Mouse (Mus musculus): Measurements from ENCODE around the gene Tmem52b. TPM values are rescaled to one million over a fixed set of nuclear protein-coding genes. Genes with fewer than 3 reads are reported as not detected.

Tmem52b gene
- not detected in 2 replicates for polyA plus RNA-seq (2012; ENCODE audit: low replicate concordance)

DNA sequence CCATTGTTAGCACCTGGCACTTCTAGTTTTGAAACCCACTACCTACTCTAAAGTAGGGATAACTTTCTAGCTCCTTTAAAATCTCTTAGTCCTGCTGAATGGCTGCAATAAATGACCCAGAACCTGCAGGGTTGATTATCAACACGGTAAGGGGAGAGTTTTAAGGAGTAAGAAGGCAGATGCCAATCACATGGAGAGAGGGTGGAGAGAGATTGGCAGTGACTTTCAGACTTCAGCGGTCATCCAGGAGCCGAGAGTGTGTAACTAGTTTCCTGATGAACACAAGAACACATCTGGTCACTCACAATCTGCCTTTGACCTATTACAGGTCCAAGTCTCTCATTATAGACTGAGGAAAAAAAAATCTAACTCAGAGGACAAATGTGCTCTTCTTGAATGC, at the start of gene Tmem52b:
TSS of gene Tmem52b (plus strand) at position 189 of the 400 bp plus-strand sequence.

DNA sequence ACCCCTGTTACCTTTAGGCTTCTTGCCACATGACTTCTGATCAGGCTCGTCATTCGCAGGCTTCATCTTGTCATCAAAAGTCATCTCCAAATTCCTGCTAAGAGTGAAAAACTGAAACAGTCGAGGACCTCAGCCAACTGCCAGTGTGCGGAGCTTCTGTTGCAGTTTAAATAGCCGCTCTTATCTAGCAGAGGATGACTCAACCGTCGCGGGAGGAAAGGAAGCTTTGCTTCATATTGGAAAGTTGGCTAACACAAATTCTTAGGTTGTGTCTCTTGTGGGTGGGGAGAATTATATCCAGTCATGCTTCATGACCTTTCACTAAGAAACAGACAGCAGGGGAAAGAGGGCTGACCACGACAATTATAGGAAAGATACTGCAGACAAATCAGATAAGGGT, 5.3 kb upstream of the Tmem52b start, which contains the start of gene Olr1:
TSS of gene Olr1 (minus strand) at position 142 of the 400 bp plus-strand sequence.

DNA sequence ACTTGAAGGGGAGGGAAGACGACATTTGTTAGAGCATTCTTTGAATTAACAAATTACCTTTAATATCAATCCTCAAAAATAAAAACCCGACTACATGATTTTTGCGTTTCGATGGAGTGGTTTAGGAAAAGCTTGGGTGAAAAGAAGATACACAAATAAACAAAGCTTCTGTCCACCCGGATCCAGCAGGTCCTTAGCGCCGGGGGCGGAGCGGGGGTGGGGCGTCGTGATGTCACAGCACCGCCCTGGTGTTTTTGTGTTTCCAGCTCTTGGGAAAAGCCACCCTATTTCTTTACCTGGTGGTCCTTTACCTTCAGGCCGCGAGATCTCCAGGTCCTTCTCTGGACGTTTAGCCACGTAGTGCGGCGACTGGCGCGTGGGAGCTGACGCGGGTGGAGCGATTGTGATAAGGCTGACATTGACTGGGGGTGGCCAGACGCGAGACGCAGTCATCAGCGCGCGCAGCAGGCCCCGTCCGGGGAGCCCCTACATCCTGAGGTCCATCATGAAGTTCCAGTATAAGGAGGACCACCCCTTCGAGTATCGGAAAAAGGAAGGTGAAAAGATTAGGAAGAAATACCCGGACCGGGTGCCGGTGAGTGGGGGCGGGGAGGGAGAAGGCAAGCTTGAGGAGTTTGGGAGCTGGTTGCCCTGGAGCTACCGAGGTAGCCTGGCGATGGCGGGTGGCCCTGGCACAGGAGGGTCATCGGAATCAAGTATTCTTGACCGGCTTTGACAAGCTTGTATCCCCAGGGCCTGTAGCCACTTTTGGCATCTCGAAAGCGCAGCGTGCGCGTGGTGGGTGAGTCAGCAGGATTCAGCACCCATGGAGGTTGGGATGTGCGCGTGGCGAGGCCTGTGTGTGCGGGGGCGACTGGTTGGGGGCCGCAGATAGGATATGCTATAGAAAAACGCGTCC, 20.8 kb downstream of the Tmem52b start, which contains the start of gene Gabarapl1:
TSS of gene Gabarapl1 (plus strand) at position 219 of the 919 bp plus-strand sequence.

Other genes starting within 250 kb of the Tmem52b start
- gene Cd69, start 237.1 kb upstream of the Tmem52b start, polyA plus RNA-seq (2012; ENCODE audit: low replicate concordance), result 0.56 and 2.8 TPM in 2 replicates
- gene 4922502D21Rik, start 180.8 kb upstream of the Tmem52b start, polyA plus RNA-seq (2012; ENCODE audit: low replicate concordance), result not detected in 2 replicates
- 2.9 and 6.0 TPM in 2 replicates for gene Clec12a, start 169.9 kb upstream of the Tmem52b start, polyA plus RNA-seq (2012; ENCODE audit: low replicate concordance)
- not detected in 2 replicates for gene Clec12b, start 126.7 kb upstream of the Tmem52b start, polyA plus RNA-seq (2012; ENCODE audit: low replicate concordance)
- gene Clec1b, start 115.3 kb upstream of the Tmem52b start, polyA plus RNA-seq (2012; ENCODE audit: low replicate concordance), result 0.21 TPM in 1 of 2 replicates, not detected in the other
- 0.98 and 1.6 TPM in 2 replicates for gene Clec9a, start 103.7 kb upstream of the Tmem52b start, polyA plus RNA-seq (2012; ENCODE audit: low replicate concordance)
- gene Clec1a, start 60.6 kb upstream of the Tmem52b start, polyA plus RNA-seq (2012; ENCODE audit: low replicate concordance), result 0.07 TPM in 1 of 2 replicates, not detected in the other
- gene Olr1, start 5.4 kb upstream of the Tmem52b start, polyA plus RNA-seq (2012; ENCODE audit: low replicate concordance), result 0.15 and 0.17 TPM in 2 replicates
- gene Gabarapl1, start 20.6 kb downstream of the Tmem52b start, polyA plus RNA-seq (2012; ENCODE audit: low replicate concordance), result 12.9 and 13.7 TPM in 2 replicates
- 0.93 and 1.4 TPM in 2 replicates for gene Klre1, start 65.3 kb downstream of the Tmem52b start, polyA plus RNA-seq (2012; ENCODE audit: low replicate concordance)
- gene Klrd1, start 79.2 kb downstream of the Tmem52b start, polyA plus RNA-seq (2012; ENCODE audit: low replicate concordance), result 1.9 and 3.4 TPM in 2 replicates
- gene Klrk1, start 111.3 kb downstream of the Tmem52b start, polyA plus RNA-seq (2012; ENCODE audit: low replicate concordance), result 2.8 and 4.9 TPM in 2 replicates
- 0.36 TPM in 1 of 2 replicates, not detected in the other for gene Klrc3, start 130.8 kb downstream of the Tmem52b start, polyA plus RNA-seq (2012; ENCODE audit: low replicate concordance)
- 0.08 and 0.15 TPM in 2 replicates for gene Klrc2, start 148.1 kb downstream of the Tmem52b start, polyA plus RNA-seq (2012; ENCODE audit: low replicate concordance)
- gene Klrc1, start 166.4 kb downstream of the Tmem52b start, polyA plus RNA-seq (2012; ENCODE audit: low replicate concordance), result 3.2 and 5.7 TPM in 2 replicates
- gene Klri1, start 204.6 kb downstream of the Tmem52b start, polyA plus RNA-seq (2012; ENCODE audit: low replicate concordance), result 0.28 and 1.3 TPM in 2 replicates
- gene Klri2, start 227.9 kb downstream of the Tmem52b start, polyA plus RNA-seq (2012; ENCODE audit: low replicate concordance), result 0.23 and 0.52 TPM in 2 replicates